Mouse (Mus musculus): ENCODE results near the gene St13. TPM values are rescaled to one million over a fixed set of nuclear protein-coding genes. Genes with fewer than 3 reads are reported as not detected.

St13 gene
- total and polyA plus RNA-seq, 3 experiments, result 192 to 646 (median 208) TPM

DNA sequence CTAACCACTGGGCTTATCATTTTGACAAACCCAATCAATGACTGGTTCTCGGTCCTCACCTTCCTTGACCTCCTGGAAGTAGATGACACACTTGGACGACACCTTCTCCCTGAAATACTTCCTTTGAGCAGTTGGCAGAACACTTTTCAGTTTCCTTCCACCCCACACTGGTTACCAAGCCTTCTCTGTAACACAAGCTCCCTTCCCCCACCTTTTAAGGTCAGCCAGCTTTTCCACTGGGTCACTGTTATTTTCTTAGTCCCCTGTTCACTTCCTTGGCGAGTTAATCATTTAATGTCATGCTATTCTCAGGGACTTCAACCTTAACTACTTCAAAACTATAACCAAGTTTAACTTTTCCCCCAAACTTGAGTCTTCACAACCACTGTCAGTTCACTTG is 40.9 kb downstream of the St13 start:
- Histone ChIP-seq H3K36me3 (replicated peaks in 1 of 2; ENCODE audit: control insufficient read depth in 1 of 2, insufficient read depth in 1 of 2, low read length in 1 of 2) (peaks cover 6 to 30% of the 10 kb centered on the region in 2 experiments), H3K4me1 (ENCODE audit: control insufficient read depth in 1 of 2, insufficient read depth in 2 of 2) (peaks cover 4 to 46% of the 10 kb centered on the region in 2 experiments), H3K9me3 (replicated peaks; ENCODE audit: low read length) (no peaks in the 10 kb centered on the region), H3K27ac (ENCODE audit: insufficient read depth, low read depth) (no peak overlapping the region), H3K27me3 (replicated peaks) (no peaks in the 10 kb centered on the region), H3K4me2 (ENCODE audit: insufficient read depth, low read depth, poor library complexity, severe bottlenecking) (peak overlapping the region; percentile 98), H3K4me3 (replicated peaks in 1 of 3; ENCODE audit: low read depth in 2 of 3, low read length in 2 of 3, poor library complexity in 1 of 3) (peak overlapping the region in 1 of 3 experiments; percentile 85), H3K9ac (ENCODE audit: insufficient read depth, low read depth) (peak overlapping the region; percentile 89; the same call in 1 of the 2 replicates), H3K79me2 (replicated peaks; ENCODE audit: control insufficient read depth, extremely low read depth, insufficient read depth, poor library complexity, severe bottlenecking) (peaks cover 16% of the 10 kb centered on the region)
- DNase-seq (ENCODE audit: extremely low read depth), result no peak
- dilution Hi-C loops (cut with MboI; ENCODE audit: extremely low pct_ligation_motif_present, extremely low pct_unique_long_range_greater_than_20kb, low sequenced_read_pairs), result no loop called here
- in situ Hi-C loops (cut with MboI; ENCODE audit: low pct_ligation_motif_present, low pct_unique_long_range_greater_than_20kb, low sequenced_read_pairs), result no loop called here
- TF ChIP-seq MAFK (IDR thresholded peaks at IDR 0.05; ENCODE audit: insufficient replicate concordance, low read length) (no peak), SIN3A (IDR thresholded peaks at IDR 0.05; ENCODE audit: low read length) (no peak), POLR2A (IDR thresholded peaks at IDR 0.05; ENCODE audit: low read depth, low read length) (no peak), TBP (conservative IDR thresholded peaks at IDR 0.05; ENCODE audit: low read depth, low read length) (no peak), ZMIZ1 (IDR thresholded peaks at IDR 0.05; ENCODE audit: low read depth, low read length) (no peak)

GRCm38 (mm10) chr15:81356946-81357345 is 42.9 kb downstream of the St13 start:
- Histone ChIP-seq H3K27ac (ENCODE audit: insufficient read depth, low read depth) (no peak overlapping the region), H3K36me3 (replicated peaks in 1 of 2; ENCODE audit: control insufficient read depth in 1 of 2, insufficient read depth in 1 of 2, low read length in 1 of 2) (peaks cover 3 to 17% of the 10 kb centered on the region in 2 experiments), H3K9ac (ENCODE audit: insufficient read depth, low read depth) (no peak overlapping the region), H3K79me2 (replicated peaks; ENCODE audit: control insufficient read depth, extremely low read depth, insufficient read depth, poor library complexity, severe bottlenecking) (peaks cover 16% of the 10 kb centered on the region), H3K4me3 (replicated peaks in 1 of 3; ENCODE audit: low read depth in 2 of 3, low read length in 2 of 3, poor library complexity in 1 of 3) (no peak overlapping the region), H3K9me3 (replicated peaks; ENCODE audit: low read length) (no peaks in the 10 kb centered on the region), H3K4me1 (ENCODE audit: control insufficient read depth in 1 of 2, insufficient read depth in 2 of 2) (peaks cover 4 to 33% of the 10 kb centered on the region in 2 experiments), H3K27me3 (replicated peaks) (no peaks in the 10 kb centered on the region), H3K4me2 (ENCODE audit: insufficient read depth, low read depth, poor library complexity, severe bottlenecking) (no peak overlapping the region)
- dilution Hi-C loops (cut with MboI; ENCODE audit: extremely low pct_ligation_motif_present, extremely low pct_unique_long_range_greater_than_20kb, low sequenced_read_pairs) (no loop called here), in situ Hi-C loops (cut with MboI; ENCODE audit: low pct_ligation_motif_present, low pct_unique_long_range_greater_than_20kb, low sequenced_read_pairs) (no loop called here)
- TF ChIP-seq POLR2A (IDR thresholded peaks at IDR 0.05; ENCODE audit: low read depth, low read length), result no peak
- TF ChIP-seq NRF1 (IDR thresholded peaks at IDR 0.05; ENCODE audit: low read depth, low read length), result no peak
- TF ChIP-seq HCFC1 (IDR thresholded peaks at IDR 0.05; ENCODE audit: low read depth, low read length), result no peak
- no peak for TF ChIP-seq RAD21 (IDR thresholded peaks at IDR 0.05; ENCODE audit: low read depth, low read length)
- TF ChIP-seq ZC3H11A (IDR thresholded peaks at IDR 0.05; ENCODE audit: low read depth, low read length), result no peak
- TF ChIP-seq ETS1 (conservative IDR thresholded peaks at IDR 0.05; ENCODE audit: low read depth, low read length), result no peak
- TF ChIP-seq MAFK (IDR thresholded peaks at IDR 0.05; ENCODE audit: insufficient replicate concordance, low read length), result no peak
- no peak for TF ChIP-seq NELFE (IDR thresholded peaks at IDR 0.05; ENCODE audit: low read depth, low read length)
- no peak for TF ChIP-seq TCF12 (IDR thresholded peaks at IDR 0.05; ENCODE audit: low read depth, low read length)
- TF ChIP-seq KAT2A (IDR thresholded peaks at IDR 0.05; ENCODE audit: insufficient replicate concordance, low read length), result no peak
- TF ChIP-seq GABPA (IDR thresholded peaks at IDR 0.05; ENCODE audit: insufficient replicate concordance, low read depth, low read length), result no peak
- TF ChIP-seq ZMIZ1 (IDR thresholded peaks at IDR 0.05; ENCODE audit: low read depth, low read length), result no peak
- no peak for TF ChIP-seq USF1 (IDR thresholded peaks at IDR 0.05; ENCODE audit: low read depth, low read length)
- TF ChIP-seq USF2 (conservative IDR thresholded peaks at IDR 0.05; ENCODE audit: low read depth, low read length), result no peak
- no peak for TF ChIP-seq ZNF384 (IDR thresholded peaks at IDR 0.05; ENCODE audit: low read depth, low read length)
- TF ChIP-seq ELF1 (IDR thresholded peaks at IDR 0.05; ENCODE audit: low read depth, low read length), result no peak
- TF ChIP-seq IRF4 (IDR thresholded peaks at IDR 0.05; ENCODE audit: low read depth, low read length), result no peak
- TF ChIP-seq JUN (IDR thresholded peaks at IDR 0.05; ENCODE audit: insufficient read depth, low read depth, low read length), result no peak
- TF ChIP-seq E2F4 (IDR thresholded peaks at IDR 0.05; ENCODE audit: insufficient replicate concordance, low read depth, low read length), result no peak
- DNase-seq (ENCODE audit: extremely low read depth), result no peak

Data from CH12.LX (cell line).